In the genomic region with DNA sequence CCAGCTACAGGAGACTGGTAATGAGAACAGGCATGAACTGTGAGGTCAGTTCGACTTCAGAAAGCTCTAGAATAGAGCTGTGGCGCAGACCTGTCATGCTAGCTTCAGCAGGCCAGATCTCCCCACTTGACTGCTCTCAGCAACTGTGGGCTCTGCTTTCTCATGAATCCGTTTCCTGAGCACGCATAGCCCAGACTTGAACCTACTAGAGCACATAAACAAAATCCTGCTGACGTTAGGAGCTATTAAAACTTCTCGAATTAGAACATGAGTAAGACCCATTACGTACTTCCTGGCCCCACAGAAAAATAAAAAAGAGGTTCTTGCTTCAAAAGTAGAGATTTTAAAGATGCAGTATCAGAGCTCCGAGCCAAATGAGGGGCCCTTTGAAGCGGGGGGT, we compare ENCODE assay signal across 18 mouse cellular contexts.
DNase-seq lines count a peak whose midpoint lies in the region; ATAC-seq and TF ChIP-seq lines count a peak whose summit lies in the region.
"Had no signal": no experiment of that assay in that cellular context is flagged by ENCODE, and none has a peak within 500 bp of the region (broad histone marks: within the 10 kb centered on the region; RNA-seq: fewer than 3 reads in every experiment).

No protein-coding gene starts in this region.

- no peak overlapping the region for H3K9ac ChIP-seq in kidney, postnatal 0 days (ENCODE audit: low read depth, low read length)
- no peak overlapping the region for H3K9ac ChIP-seq in stomach, postnatal 0 days (ENCODE audit: low read length)
- H3K9ac ChIP-seq: forebrain, embryonic 13.5 days; forebrain, postnatal 0 days; heart, embryonic 13.5 days; hindbrain, embryonic 13.5 days had no signal

- no peak for TF ChIP-seq CTCF in kidney, postnatal 0 days (IDR thresholded peaks at IDR 0.05; ENCODE audit: low read depth)
- no peak for TF ChIP-seq CTCF in stomach, postnatal 0 days (IDR thresholded peaks at IDR 0.05; ENCODE audit: low read depth)

- intact Hi-C loops in gastrocnemius, postnatal 14 days (cut with DNase I; ENCODE audit: low total_unique reads), result no loop called here

- WGBS in heart, embryonic 10.5 days, result 83% methylated on average over 9 of the region's 9 CpGs
- 50% methylated on average over 9 of the region's 9 CpGs for WGBS in kidney, postnatal 0 days
- WGBS in stomach, postnatal 0 days, result 58% methylated on average over 9 of the region's 9 CpGs

- H3K27ac ChIP-seq in heart, embryonic 10.5 days, result 0 out of 2 replicates have a peak overlapping the region, but pooled peaks have one; percentile 36
- no peak overlapping the region for H3K27ac ChIP-seq in kidney, postnatal 0 days
- H3K27ac ChIP-seq in stomach, postnatal 0 days (replicated peaks), result no peak overlapping the region
- H3K27ac ChIP-seq: embryonic facial prominence, embryonic 10.5 days; forebrain, embryonic 13.5 days; heart, embryonic 13.5 days; hindbrain, embryonic 13.5 days had no signal

- DNase-seq in heart, embryonic 10.5 days (ENCODE audit: low spot score), result no peak
- DNase-seq in heart, postnatal 4 days, result no peak
- peak; percentile 47 for DNase-seq in kidney, postnatal 0 days (ENCODE audit: low spot score)
- no peak for DNase-seq in kidney, postnatal 10 days
- no peak for DNase-seq in stomach, postnatal 0 days (ENCODE audit: low spot score)
- no peak for DNase-seq in gastrocnemius, postnatal 14 days
- DNase-seq: adrenal gland, adult 2 months; adrenal gland, postnatal 25 days; cerebellum, adult 2 months; cerebellum, postnatal 10 days; forebrain, postnatal 0 days; gastrocnemius, postnatal 25 days; heart, postnatal 36 days had no signal

- no peak overlapping the region for H3K4me3 ChIP-seq in heart, embryonic 10.5 days
- no peak overlapping the region for H3K4me3 ChIP-seq in kidney, postnatal 0 days (replicated peaks; ENCODE audit: low read depth, low read length)
- no peak overlapping the region for H3K4me3 ChIP-seq in stomach, postnatal 0 days (ENCODE audit: low read depth, low read length)
- H3K4me3 ChIP-seq: embryonic facial prominence, embryonic 10.5 days; forebrain, embryonic 13.5 days; heart, embryonic 13.5 days; hindbrain, embryonic 13.5 days had no signal

- no peaks in the 10 kb centered on the region for H3K27me3 ChIP-seq in heart, embryonic 10.5 days (ENCODE audit: insufficient read depth, poor library complexity, severe bottlenecking)
- H3K27me3 ChIP-seq in kidney, postnatal 0 days (ENCODE audit: insufficient read depth, low read length), result no peaks in the 10 kb centered on the region
- no peaks in the 10 kb centered on the region for H3K27me3 ChIP-seq in stomach, postnatal 0 days (ENCODE audit: control insufficient read depth, insufficient read depth, low read length)
- H3K27me3 ChIP-seq: forebrain, embryonic 13.5 days; heart, embryonic 13.5 days; hindbrain, embryonic 13.5 days had no signal

- H3K9me3 ChIP-seq in heart, embryonic 10.5 days, result no peaks in the 10 kb centered on the region
- H3K9me3 ChIP-seq in kidney, postnatal 0 days (replicated peaks; ENCODE audit: low read length), result no peaks in the 10 kb centered on the region
- no peaks in the 10 kb centered on the region for H3K9me3 ChIP-seq in stomach, postnatal 0 days (ENCODE audit: control insufficient read depth, low read length)
- H3K9me3 ChIP-seq: embryonic facial prominence, embryonic 10.5 days; forebrain, embryonic 13.5 days; hindbrain, embryonic 13.5 days had no signal

- no peak overlapping the region for H3K4me2 ChIP-seq in kidney, postnatal 0 days (ENCODE audit: low read length)
- no peak overlapping the region for H3K4me2 ChIP-seq in stomach, postnatal 0 days (replicated peaks; ENCODE audit: low read depth)
- H3K4me2 ChIP-seq: forebrain, embryonic 13.5 days; heart, embryonic 13.5 days; hindbrain, embryonic 13.5 days had no signal

- peaks cover 24% of the 10 kb centered on the region for H3K4me1 ChIP-seq in heart, embryonic 10.5 days
- H3K4me1 ChIP-seq in kidney, postnatal 0 days (replicated peaks; ENCODE audit: insufficient read depth, low read length), result 0 out of 2 replicates have a peak, but pooled peaks cover 3% of the 10 kb centered on the region
- H3K4me1 ChIP-seq in stomach, postnatal 0 days (replicated peaks; ENCODE audit: control insufficient read depth, insufficient read depth), result no peaks in the 10 kb centered on the region
- H3K4me1 ChIP-seq: forebrain, embryonic 13.5 days; heart, embryonic 13.5 days; hindbrain, embryonic 13.5 days had no signal

- ATAC-seq in kidney, postnatal 0 days (replicated peaks; ENCODE audit: low FRiP score, low read depth), result no peak
- peak; percentile 59 to 76; a peak in 3 of 4 replicates for ATAC-seq in hematopoietic stem cell, adult 5-6 weeks (replicated peaks in 1 of 2; ENCODE audit: insufficient read depth in 1 of 2, low FRiP score in 2 of 2, low TSS enrichment in 1 of 2, low read depth in 1 of 2, poor library complexity in 2 of 2, severe bottlenecking in 2 of 2)
- peak; percentile 29; the same call in 1 of the 2 replicates for ATAC-seq in stomach, postnatal 0 days (ENCODE audit: low FRiP score, low TSS enrichment)
- ATAC-seq: forebrain, embryonic 13.5 days; forebrain, postnatal 0 days had no signal

- H3K36me3 ChIP-seq in heart, embryonic 10.5 days, result no peaks in the 10 kb centered on the region
- H3K36me3 ChIP-seq in kidney, postnatal 0 days (ENCODE audit: insufficient read depth, low read length), result no peaks in the 10 kb centered on the region
- no peaks in the 10 kb centered on the region for H3K36me3 ChIP-seq in stomach, postnatal 0 days (ENCODE audit: control insufficient read depth, insufficient read depth, low read length)
- H3K36me3 ChIP-seq: embryonic facial prominence, embryonic 10.5 days; heart, embryonic 13.5 days; hindbrain, embryonic 13.5 days had no signal

- TF ChIP-seq EP300 in stomach, postnatal 0 days (optimal IDR thresholded peaks at IDR 0.05), result no peak
